Mouse (Mus musculus) hindbrain, embryonic 13.5 days (tissue): ENCODE results near the gene Srgap3. TPM values are rescaled to one million over a fixed set of nuclear protein-coding genes. Genes with fewer than 3 reads are reported as not detected.
"Not testable (repeated sequence)": the region's sequence is repeated elsewhere in the genome, so short reads cannot be mapped to it uniquely, and the experiment has no call there.

Experiments
- ATAC-seq: fragments of 200-750 bp; cut with Nextera tagmentation; 2 replicates; pipeline ENCODE4 v1.8.0; 2017; ENCODE audit warnings: moderate TSS enrichment; ENCODE audit not compliant: low FRiP score
- H3K27ac ChIP-seq: fragments of 300-500 bp; sonication (generic); 2 replicates; pipeline ENCODE4 v1.5.1; 2015; ENCODE audit warnings: inconsistent platforms, mild to moderate bottlenecking, moderate library complexity
- H3K27me3 ChIP-seq: fragments of 300-500 bp; sonication (generic); 2 replicates; pipeline ENCODE4 v1.6.1; 2015; ENCODE audit warnings: mild to moderate bottlenecking, inconsistent platforms
- H3K36me3 ChIP-seq: fragments of 300-500 bp; sonication (generic); 2 replicates; pipeline ENCODE4 v1.6.1; 2015; ENCODE audit warnings: mild to moderate bottlenecking, inconsistent platforms
- H3K4me1 ChIP-seq: fragments of 300-500 bp; sonication (generic); replicated peaks from 2 replicates; pipeline ENCODE4 v1.6.1; 2015; ENCODE audit warnings: inconsistent platforms
- H3K4me2 ChIP-seq: fragments of 300-500 bp; sonication (generic); 2 replicates; pipeline ENCODE4 v1.6.1; 2015; ENCODE audit warnings: inconsistent platforms, mild to moderate bottlenecking, moderate library complexity
- H3K4me3 ChIP-seq: fragments of 300-500 bp; sonication (generic); 2 replicates; pipeline ENCODE4 v1.5.1; 2015; ENCODE audit warnings: mild to moderate bottlenecking, inconsistent platforms
- H3K9ac ChIP-seq: fragments of 300-500 bp; sonication (generic); 2 replicates; pipeline ENCODE4 v1.6.1; 2015; ENCODE audit warnings: mild to moderate bottlenecking, inconsistent platforms
- H3K9me3 ChIP-seq: fragments of 300-500 bp; sonication (generic); 2 replicates; pipeline ENCODE4 v1.6.1; 2016; ENCODE audit warnings: inconsistent platforms
- WGBS: fragments of 180-500 bp; shearing (Covaris S2); methylation state at CpG from one replicate; pipeline ENCODE4 v1.1.7; 2015; 5-methylcytosine and 5-hydroxymethylcytosine counted together
- polyA plus RNA-seq: library from polyadenylated mRNA; unstranded; fragments of >200 nt; fragmentation: Nextera tagmentation; extraction: Ambion mirVana; gene quantifications from 2 replicates; pipeline ENCODE4 v1.2.1, GENCODE M21; 2015

The Srgap3 gene
- polyA plus RNA-seq, 1 experiment from 2014 or later, result 37.5 TPM

DNA sequence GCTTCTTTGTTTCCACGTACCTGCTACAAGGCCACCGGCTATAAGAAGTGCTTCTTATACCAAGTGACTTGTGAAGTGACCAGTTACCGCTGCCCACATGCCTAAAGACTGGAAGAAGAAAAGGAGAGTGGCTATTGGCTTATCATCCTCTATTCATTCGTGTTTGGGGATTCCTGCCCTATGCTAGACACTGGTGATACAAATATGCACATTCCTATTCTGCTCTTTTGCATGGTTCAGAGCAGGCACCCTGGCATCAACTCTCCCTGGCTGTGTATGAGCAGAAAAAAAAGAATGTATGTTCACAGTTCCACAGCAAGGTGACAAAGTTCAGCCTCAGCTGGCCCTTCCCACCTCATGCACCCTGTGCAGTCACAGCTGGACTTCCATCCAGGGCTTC, 81.0 kb downstream of the Srgap3 start:
- no peak for ATAC-seq

DNA sequence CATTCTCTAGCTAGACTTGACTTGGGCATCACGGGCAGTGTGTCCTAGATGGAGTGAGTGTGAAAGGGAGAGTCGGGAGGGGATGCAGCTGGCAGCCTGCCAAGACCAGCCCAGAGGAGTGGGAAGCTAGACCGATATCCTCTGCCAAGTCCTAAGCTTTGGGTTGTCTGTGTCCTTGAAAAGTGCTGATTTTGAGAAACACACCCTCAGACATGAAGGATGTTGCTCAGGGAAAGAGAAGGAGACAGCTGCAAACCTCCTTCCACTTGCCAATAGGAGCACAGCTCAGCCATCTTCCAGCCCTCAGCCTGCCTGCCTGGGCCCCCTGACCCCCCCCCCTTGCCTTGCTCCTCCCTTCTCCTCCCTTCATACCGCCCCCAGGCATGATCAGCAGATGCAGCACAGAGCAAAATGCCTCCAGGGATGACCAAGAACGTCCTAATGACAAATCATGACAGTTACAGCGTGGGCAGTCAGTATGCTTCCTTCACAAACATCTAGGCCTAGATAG, 82.0 kb downstream of the Srgap3 start:
- H3K4me2 ChIP-seq, result 0 out of 2 replicates have a peak overlapping the region, but pooled peaks have one; percentile 0
- no peak overlapping the region for H3K9ac ChIP-seq
- H3K36me3 ChIP-seq, result 0 out of 2 replicates have a peak, but pooled peaks cover 2% of the 10 kb centered on the region
- H3K4me3 ChIP-seq, result no peak overlapping the region
- peaks cover 68% of the 10 kb centered on the region for H3K4me1 ChIP-seq
- peak overlapping the region; percentile 81 for H3K27ac ChIP-seq
- WGBS, result 19% methylated on average over 6 of the region's 6 CpGs
- H3K27me3 ChIP-seq, result no peaks in the 10 kb centered on the region
- peak; percentile 53 for ATAC-seq
- no peaks in the 10 kb centered on the region for H3K9me3 ChIP-seq

More for the DNA sequence above, 81.0 kb downstream of the Srgap3 start:
- Histone ChIP-seq H3K4me1 (peaks cover 71% of the 10 kb centered on the region), H3K4me2 (no peak overlapping the region), H3K9me3 (no peaks in the 10 kb centered on the region), H3K27me3 (no peaks in the 10 kb centered on the region), H3K27ac (peak overlapping the region; percentile 81), H3K9ac (peak overlapping the region; percentile 35), H3K4me3 (no peak overlapping the region), H3K36me3 (peaks cover 7% of the 10 kb centered on the region)
- WGBS, result 83% methylated on average over 4 of the region's 4 CpGs

DNA sequence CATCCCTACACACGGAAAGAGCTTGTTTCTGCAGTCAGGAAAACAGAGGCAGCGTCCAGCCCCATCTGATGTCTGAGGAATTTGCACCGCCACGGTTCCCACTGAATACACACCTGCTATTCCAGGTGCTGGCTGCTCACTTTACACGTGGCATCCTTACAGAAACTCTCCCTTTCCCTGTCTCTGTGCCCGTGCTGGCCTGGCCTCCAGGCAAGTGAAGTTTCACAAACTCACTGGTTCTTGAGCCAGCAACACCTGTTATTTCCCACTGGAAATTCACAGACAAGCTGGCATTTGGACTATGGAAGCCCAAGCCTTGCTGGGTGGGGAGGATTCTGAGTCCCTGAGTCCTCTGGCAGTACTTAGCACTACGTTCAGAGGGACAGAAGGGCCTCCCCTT, 84.6 kb downstream of the Srgap3 start:
- no peak overlapping the region for H3K9ac ChIP-seq
- no peaks in the 10 kb centered on the region for H3K27me3 ChIP-seq
- H3K9me3 ChIP-seq, result no peaks in the 10 kb centered on the region
- no peak overlapping the region for H3K4me3 ChIP-seq
- ATAC-seq, result no peak
- H3K4me1 ChIP-seq, result peaks cover 64% of the 10 kb centered on the region
- 84% methylated on average over 7 of the region's 7 CpGs for WGBS
- H3K4me2 ChIP-seq, result no peak overlapping the region
- H3K36me3 ChIP-seq, result no peaks in the 10 kb centered on the region
- no peak overlapping the region for H3K27ac ChIP-seq

DNA sequence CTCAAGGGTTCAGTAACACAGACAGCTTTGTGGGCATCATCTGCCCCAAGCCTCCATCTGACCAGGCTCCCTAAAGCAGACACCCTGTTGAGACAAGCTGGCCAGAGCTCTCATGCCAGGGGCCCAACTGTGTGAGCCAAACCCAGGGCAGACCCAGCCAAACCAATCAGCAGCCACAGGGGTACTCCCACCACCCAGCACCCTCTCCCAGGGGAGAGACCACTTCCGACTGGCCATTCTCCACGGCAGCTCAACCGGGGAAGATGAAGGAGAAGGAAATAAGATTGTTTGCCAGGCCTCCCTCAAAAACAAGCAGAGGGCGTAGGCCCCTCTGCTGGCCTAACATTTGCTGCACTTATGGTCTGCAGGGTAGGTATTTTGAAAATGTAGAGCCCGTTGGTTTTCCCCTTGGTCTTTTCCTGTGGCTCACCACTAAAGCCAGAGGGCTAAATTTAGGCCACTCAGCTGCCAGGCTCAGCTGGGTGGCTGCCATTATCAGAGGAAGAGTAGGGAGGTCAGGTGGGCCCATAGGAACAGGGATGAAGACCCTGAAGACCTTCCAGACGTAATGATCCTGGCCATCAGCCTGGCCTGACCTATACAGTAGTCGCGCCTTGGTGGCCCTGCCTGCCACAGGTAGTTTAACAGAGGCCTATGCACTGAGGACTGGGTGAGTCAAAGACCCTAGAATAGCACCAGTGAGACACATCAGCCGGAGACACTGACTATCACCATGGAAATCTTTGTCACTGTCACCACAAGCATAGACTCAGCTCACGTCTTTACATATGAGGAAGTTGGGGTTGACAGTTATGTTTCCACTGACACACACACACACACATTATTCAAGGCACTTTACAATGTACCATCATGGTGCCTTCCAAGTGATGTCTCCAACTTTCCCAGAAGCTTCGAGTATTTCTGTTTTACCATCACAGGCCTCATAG, 85.4 kb downstream of the Srgap3 start:
- Histone ChIP-seq H3K9ac (no peak overlapping the region), H3K4me2 (no peak overlapping the region), H3K4me1 (peaks cover 66% of the 10 kb centered on the region), H3K36me3 (no peaks in the 10 kb centered on the region), H3K27ac (peak overlapping the region; percentile 9), H3K4me3 (no peak overlapping the region), H3K9me3 (no peaks in the 10 kb centered on the region), H3K27me3 (no peaks in the 10 kb centered on the region)
- no peak for ATAC-seq
- WGBS, result 74% methylated on average over 11 of the region's 11 CpGs

DNA sequence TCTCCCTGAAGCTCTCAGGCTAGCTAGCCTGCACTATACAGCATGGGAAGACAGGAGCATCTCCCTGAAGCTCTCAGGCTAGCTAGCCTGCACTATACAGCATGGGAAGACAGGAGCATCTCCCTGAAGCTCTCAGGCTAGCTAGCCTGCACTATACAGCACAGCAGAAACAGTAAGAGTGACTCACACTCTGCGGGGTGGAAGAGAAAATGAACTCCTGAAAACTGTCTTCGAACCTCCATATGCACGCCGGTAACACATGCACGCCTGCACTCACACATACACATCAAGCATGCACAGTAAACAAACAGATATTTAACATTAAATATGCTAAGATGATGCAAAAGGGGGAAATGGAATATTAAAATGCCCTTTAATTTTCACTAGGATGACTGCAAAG, 86.8 kb downstream of the Srgap3 start:
- not testable (repeated sequence) for H3K4me2 ChIP-seq, H3K9ac ChIP-seq, H3K27me3 ChIP-seq, ATAC-seq, H3K27ac ChIP-seq, H3K36me3 ChIP-seq, H3K9me3 ChIP-seq, H3K4me3 ChIP-seq
- peaks cover 62% of the 10 kb centered on the region for H3K4me1 ChIP-seq
- 87% methylated on average over 5 of the region's 5 CpGs for WGBS

DNA sequence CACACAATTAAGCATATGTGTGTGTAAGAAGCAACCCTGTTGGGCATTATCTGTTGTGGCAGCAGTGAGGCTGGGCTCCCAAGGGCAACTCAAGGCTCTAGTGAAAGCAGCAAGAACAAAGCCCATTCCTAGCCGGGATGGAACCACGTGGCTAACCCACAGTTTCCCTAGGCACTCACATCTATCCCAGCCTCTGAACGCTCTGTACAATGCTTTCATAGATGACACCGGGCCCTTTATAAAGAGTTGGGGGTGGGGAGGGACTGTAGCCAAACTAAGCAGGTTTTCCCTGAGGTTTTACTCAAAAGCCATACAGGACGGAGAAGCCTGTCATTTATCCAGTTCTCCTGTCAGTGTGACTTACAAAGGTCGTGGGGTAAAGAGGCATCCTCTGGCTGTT, 90.0 kb downstream of the Srgap3 start:
- H3K9ac ChIP-seq, result no peak overlapping the region
- H3K36me3 ChIP-seq, result no peaks in the 10 kb centered on the region
- peak overlapping the region; percentile 76 for H3K27ac ChIP-seq
- H3K4me1 ChIP-seq, result peaks cover 72% of the 10 kb centered on the region
- no peaks in the 10 kb centered on the region for H3K9me3 ChIP-seq
- H3K27me3 ChIP-seq, result no peaks in the 10 kb centered on the region
- ATAC-seq, result peak; percentile 78
- no peak overlapping the region for H3K4me3 ChIP-seq
- WGBS, result 8% methylated on average over 6 of the region's 6 CpGs
- H3K4me2 ChIP-seq, result no peak overlapping the region

DNA sequence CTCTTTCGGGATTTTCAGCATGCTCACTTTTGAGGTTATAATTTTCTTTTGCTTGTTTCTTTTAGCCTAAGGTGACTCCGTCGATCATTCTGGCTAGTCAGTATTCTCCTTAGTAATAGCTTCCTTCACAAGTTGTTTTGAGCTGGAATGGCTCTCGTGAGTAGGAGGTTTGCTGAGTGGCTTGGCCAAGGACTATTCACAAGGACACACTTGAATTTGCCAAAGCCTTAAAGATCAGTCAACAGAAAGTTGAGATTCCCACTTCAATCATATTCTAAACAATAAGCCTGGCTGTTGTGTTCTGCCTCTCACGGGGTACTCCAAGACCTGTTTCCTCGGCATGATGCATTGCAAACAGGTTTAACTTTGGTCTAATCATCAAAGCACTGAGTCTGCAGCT, 91.9 kb downstream of the Srgap3 start:
- H3K4me1 ChIP-seq, result peaks cover 73% of the 10 kb centered on the region
- no peak overlapping the region for H3K4me2 ChIP-seq
- no peaks in the 10 kb centered on the region for H3K27me3 ChIP-seq
- H3K4me3 ChIP-seq, result no peak overlapping the region
- WGBS, result 88% methylated on average over 6 of the region's 6 CpGs
- H3K27ac ChIP-seq, result 0 out of 2 replicates have a peak overlapping the region, but pooled peaks have one; percentile 14
- H3K9ac ChIP-seq, result no peak overlapping the region
- no peak for ATAC-seq
- H3K9me3 ChIP-seq, result no peaks in the 10 kb centered on the region
- H3K36me3 ChIP-seq, result no peaks in the 10 kb centered on the region

DNA sequence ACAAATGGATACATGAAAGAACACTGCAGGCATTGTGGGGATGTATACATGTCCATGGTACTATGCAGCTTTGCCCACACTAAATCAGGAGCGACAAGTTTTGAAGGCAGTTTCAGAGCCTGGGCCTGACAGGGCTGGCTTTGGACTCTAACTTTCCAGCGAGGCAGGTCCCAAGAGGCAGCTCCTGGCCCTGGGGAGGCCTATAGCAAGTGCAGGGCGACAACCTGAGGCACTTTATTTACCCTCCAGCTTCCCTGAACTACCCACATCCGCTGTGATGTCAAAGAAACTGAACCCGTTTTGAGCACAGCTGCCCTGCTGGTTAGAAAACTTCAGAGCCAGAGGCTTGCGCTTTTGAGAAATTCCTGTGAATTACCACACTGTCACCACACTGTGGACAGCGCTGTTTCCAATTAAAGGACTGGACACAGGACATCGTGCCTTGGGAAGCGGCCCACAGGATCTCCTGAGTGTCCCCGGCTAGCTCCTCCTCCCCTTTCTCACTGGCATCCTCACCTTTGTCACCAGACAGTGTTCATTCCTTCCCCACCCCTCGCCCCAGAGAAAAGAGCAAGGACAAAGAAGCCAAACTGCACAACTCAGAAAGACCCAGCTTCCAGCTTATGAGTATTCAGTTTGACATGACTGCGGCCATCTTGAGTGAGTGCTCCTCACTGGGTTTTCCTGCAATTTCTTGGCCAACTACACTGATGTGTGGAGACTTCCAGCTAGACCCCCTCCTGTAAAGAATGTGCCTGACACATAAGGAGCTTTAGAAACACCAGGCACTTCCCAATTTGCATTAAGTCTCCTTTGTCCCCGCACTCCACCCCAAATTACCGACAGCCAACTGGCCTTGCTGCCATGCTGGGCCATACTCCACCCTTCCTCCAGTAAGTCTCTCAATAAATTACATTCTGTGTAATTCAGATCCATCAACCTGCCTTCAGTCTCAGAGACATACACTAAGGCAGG, 94.5 kb downstream of the Srgap3 start:
- no peaks in the 10 kb centered on the region for H3K9me3 ChIP-seq
- 0 out of 2 replicates have a peak, but pooled peaks cover 2% of the 10 kb centered on the region for H3K36me3 ChIP-seq
- H3K4me3 ChIP-seq, result no peak overlapping the region
- H3K9ac ChIP-seq, result no peak overlapping the region
- H3K4me2 ChIP-seq, result no peak overlapping the region
- peaks cover 87% of the 10 kb centered on the region for H3K4me1 ChIP-seq
- no peaks in the 10 kb centered on the region for H3K27me3 ChIP-seq
- peak overlapping the region; percentile 70 for H3K27ac ChIP-seq
- no peak for ATAC-seq
- 51% methylated on average over 14 of the region's 14 CpGs for WGBS

DNA sequence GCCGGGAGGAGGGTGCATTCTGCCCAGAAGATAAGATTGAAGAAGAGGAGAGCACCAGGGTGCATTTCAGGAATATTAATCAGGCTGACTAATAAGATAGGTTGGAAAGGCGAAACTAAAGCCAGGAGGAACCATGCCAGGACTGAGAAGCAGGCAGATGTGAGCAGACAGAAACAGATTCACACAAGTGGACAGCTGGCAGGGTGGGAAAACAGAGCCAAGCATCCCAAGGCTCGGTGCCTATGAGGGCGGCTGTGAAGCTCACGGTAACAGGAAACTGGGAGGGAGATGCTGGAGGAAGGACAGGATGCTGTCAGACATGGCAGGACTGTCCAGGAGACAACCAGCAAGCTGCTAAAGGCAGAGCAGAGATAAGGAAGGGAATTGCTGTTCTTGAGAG, 96.3 kb downstream of the Srgap3 start:
- WGBS, result 59% methylated on average over 5 of the region's 5 CpGs
- H3K36me3 ChIP-seq, result 0 out of 2 replicates have a peak, but pooled peaks cover 2% of the 10 kb centered on the region
- no peak overlapping the region for H3K9ac ChIP-seq
- H3K4me1 ChIP-seq, result peaks cover 77% of the 10 kb centered on the region
- ATAC-seq, result peak; percentile 28; the same call in 1 of the 2 replicates
- H3K4me3 ChIP-seq, result no peak overlapping the region
- no peak overlapping the region for H3K4me2 ChIP-seq
- H3K27me3 ChIP-seq, result no peaks in the 10 kb centered on the region
- no peaks in the 10 kb centered on the region for H3K9me3 ChIP-seq
- peak overlapping the region; percentile 56 for H3K27ac ChIP-seq

DNA sequence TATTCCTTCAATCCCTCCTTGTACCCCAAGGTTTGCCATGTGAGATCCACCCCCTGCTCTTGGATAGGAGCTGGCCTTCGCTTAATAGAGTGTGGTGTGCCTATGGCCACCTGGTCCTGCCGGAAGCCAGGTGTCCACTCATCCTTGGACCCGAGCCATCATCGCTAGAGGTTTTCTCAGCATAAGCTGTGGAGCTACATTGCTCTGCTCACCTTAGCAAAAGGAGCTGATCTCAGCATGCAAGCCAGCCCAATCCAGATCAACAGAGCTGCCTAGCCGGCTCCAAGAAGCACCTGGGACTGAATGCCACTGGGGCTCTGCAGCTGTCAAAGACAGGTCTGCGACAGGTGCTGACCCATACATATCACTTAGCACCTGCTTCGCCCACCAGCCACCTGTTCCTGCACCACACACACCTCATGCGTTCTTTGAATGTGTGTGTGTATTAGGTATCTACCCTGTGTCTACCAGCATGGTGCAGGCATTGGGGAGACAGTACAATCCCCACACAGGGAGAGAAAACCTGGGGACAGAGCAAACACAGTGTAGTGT, 98.4 kb downstream of the Srgap3 start:
- Histone ChIP-seq H3K4me3 (no peak overlapping the region), H3K36me3 (0 out of 2 replicates have a peak, but pooled peaks cover 2% of the 10 kb centered on the region), H3K9me3 (no peaks in the 10 kb centered on the region), H3K27me3 (no peaks in the 10 kb centered on the region), H3K27ac (peak overlapping the region; percentile 25; the same call in 1 of the 2 replicates), H3K9ac (no peak overlapping the region), H3K4me1 (peaks cover 70% of the 10 kb centered on the region), H3K4me2 (no peak overlapping the region)
- WGBS, result 90% methylated on average over 8 of the region's 8 CpGs
- no peak for ATAC-seq

DNA sequence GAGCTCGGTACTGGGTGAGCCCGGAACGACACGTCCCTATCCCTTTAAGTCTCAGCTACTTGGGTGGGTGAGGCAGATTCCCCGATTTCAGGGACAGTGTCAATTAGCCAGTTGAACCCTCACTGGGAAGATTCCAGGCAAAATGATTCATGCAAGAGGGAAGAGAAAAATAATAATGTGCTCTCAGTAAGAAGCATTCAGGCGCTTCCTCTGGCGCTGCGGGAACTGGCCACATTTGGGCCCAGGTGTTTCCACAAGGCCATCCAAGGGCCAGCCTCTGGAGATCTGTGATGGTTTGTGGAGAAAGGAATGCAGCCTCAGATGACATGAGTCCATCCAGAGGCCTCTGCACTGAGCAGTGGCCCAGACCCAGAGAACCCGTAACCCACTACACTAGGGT, 100.2 kb downstream of the Srgap3 start:
- Histone ChIP-seq H3K27me3 (no peaks in the 10 kb centered on the region), H3K9me3 (no peaks in the 10 kb centered on the region), H3K4me2 (no peak overlapping the region), H3K9ac (no peak overlapping the region), H3K4me3 (no peak overlapping the region), H3K27ac (peak overlapping the region; percentile 10; the same call in 1 of the 2 replicates), H3K36me3 (0 out of 2 replicates have a peak, but pooled peaks cover 2% of the 10 kb centered on the region), H3K4me1 (peaks cover 74% of the 10 kb centered on the region)
- ATAC-seq, result no peak
- WGBS, result 85% methylated on average over 9 of the region's 9 CpGs
